Mouse (Mus musculus) gastrocnemius, postnatal 14 days (tissue): ENCODE measurements around the gene Trim17. TPM values are rescaled to one million over a fixed set of nuclear protein-coding genes. Genes with fewer than 3 reads are reported as not detected.

ENCODE experiments used
- DNase-seq: peaks from one replicate; pipeline ENCODE4 v3.0.0; 2021; ENCODE audit warnings: mixed read lengths
- intact Hi-C: fragments of 180-260 bp; cut with DNase I; formaldehyde crosslinking; loops from one replicate; pipeline ENCODE4 v1.15.1; 2025; ENCODE audit warnings: low total_unique reads
- long read RNA-seq, 2 experiments: library from polyadenylated mRNA; stranded (forward); transcript quantifications; one replicate each; pipeline ENCODE4 v2.0.0; 2021
- total RNA-seq, 2 experiments: library from RNA; stranded (reverse); gene quantifications; 2 replicates each; pipeline ENCODE4 v1.2.3; 2021

Trim17 gene
- total RNA-seq: under 1 TPM in 1 of 2 experiments, not detected in 1; 0.29 TPM
- long read RNA-seq, experiment 1: 0 reads
- long read RNA-seq, experiment 2: 0 reads

GRCm38 (mm10) chr11:58954420-58955142 lies at the start of gene Trim17, which contains the start of gene Hist3h2a:
Gene Trim17 (plus strand): TSS chr11:58954685.
Gene Hist3h2a (plus strand): TSS chr11:58954685.
- DNase-seq: peak; percentile 86
- intact Hi-C loops: no loop called here

GRCm38 (mm10) chr11:58904838-58905237 lies 49.6 kb upstream of the Trim17 start:
- intact Hi-C loops: no loop called here
- no peak for DNase-seq

DNA sequence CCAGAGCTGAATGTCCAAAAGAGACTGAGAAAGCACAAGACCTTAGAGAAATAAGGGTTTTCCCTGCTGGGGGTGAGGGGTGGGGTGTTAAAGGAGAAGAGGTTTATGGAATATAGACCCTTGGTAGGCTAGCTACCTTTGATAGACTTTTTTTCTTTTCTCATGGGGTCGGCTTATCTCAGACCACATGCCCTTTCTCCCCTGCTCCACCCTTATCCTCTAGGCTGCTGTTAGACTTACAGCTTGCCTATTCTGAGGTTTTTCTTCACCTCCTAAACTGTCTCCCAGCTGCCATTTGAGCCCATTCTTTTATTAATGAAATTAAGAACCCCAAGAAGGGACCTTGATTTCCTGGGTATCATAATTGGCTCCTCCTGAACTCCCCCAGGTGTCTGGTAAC lies 40.7 kb upstream of the Trim17 start:
- intact Hi-C loops: no loop called here
- DNase-seq: no peak

- intact Hi-C loops: no loop called here
- no peak for DNase-seq
Observed at GRCm38 (mm10) chr11:58914461-58915028, 39.9 kb upstream of the Trim17 start.

GRCm38 (mm10) chr11:58916879-58917744 lies 37.4 kb upstream of the Trim17 start:
- no peak for DNase-seq
- intact Hi-C loops: no loop called here

GRCm38 (mm10) chr11:58917745-58918366 lies 36.6 kb upstream of the Trim17 start, which contains the start of gene Btnl10:
Gene Btnl10 (plus strand): TSS chr11:58917908.
- intact Hi-C loops: no loop called here
- DNase-seq: no peak

DNA sequence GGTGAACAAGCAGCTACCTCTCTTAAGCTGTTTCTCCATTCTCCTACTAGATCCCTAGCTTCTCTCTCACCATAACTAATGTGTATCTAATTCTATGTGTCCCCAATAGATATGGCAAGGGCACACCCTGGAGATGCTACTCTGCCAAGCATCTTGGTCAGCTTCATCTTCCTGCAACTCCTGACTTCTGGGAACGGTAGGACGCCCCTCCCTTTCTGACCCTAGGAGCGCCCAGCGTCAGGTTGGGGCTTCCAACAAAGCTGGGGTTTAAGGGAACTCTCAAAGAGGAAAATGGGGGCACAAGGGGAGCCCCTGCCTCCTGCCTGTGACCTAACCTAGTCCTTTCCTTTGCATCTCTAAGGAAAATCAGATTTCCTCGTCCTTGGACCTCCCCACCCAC lies 35.7 kb upstream of the Trim17 start:
- intact Hi-C loops: no loop called here

GRCm38 (mm10) chr11:58922420-58922819 lies 32.1 kb upstream of the Trim17 start:
- intact Hi-C loops: no loop called here
- no peak for DNase-seq

More for the DNA sequence above, 35.7 kb upstream of the Trim17 start:
- no peak for DNase-seq

- no peak for DNase-seq
- intact Hi-C loops: no loop called here
Observed at GRCm38 (mm10) chr11:58926651-58927050, 27.8 kb upstream of the Trim17 start.

- intact Hi-C loops: no loop called here
- DNase-seq: no peak
Observed at GRCm38 (mm10) chr11:58927053-58927452, 27.4 kb upstream of the Trim17 start.

GRCm38 (mm10) chr11:58927790-58928651 lies 26.5 kb upstream of the Trim17 start:
- peak; percentile 45 for DNase-seq

DNA sequence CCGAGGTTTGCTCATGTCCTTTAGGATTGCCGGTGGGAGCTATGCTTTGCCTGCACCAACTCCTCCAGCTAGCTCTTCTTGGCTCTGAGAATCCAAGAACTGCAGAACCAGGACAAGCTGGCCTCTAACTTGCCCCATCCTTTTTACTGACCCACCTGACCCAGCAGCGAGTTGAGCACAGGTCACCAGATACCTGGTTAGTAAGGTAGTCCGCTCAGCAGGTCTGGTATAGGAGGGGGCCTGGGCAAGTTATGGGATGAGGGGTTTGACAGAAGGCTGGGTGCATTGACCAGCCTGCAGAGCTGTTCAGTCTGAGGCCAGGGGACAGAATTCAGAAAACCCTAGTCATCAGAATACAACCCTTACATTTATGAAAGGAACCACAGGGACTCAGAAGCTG lies 25.4 kb upstream of the Trim17 start:
- intact Hi-C loops: no loop called here
- DNase-seq: no peak

More at GRCm38 (mm10) chr11:58927790-58928651, 26.5 kb upstream of the Trim17 start:
- intact Hi-C loops: no loop called here

DNA sequence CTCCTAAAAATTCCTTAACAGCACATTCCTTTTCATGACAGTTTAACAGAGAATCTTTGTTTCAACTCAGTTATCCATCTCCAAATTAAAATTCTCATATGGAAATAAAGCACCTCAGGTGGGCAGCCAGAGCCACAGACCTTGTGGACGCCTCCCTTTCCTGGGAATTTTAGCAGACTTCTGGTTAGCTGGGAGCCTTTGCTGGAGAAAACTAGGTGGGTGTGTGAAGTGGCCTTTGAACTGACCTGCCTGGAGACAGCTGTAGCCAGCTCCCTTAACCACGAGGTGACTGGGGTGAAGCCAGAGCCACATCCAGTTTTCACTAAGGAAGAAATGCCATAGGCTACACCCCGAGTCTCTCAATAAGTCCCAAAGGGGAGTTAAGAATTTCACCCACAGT lies 24.8 kb upstream of the Trim17 start:
- no peak for DNase-seq
- intact Hi-C loops: no loop called here

GRCm38 (mm10) chr11:58930254-58930653 lies 24.2 kb upstream of the Trim17 start:
- intact Hi-C loops: no loop called here
- no peak for DNase-seq

- DNase-seq: no peak
- intact Hi-C loops: no loop called here
Observed at GRCm38 (mm10) chr11:58931576-58931975, 22.9 kb upstream of the Trim17 start.

DNA sequence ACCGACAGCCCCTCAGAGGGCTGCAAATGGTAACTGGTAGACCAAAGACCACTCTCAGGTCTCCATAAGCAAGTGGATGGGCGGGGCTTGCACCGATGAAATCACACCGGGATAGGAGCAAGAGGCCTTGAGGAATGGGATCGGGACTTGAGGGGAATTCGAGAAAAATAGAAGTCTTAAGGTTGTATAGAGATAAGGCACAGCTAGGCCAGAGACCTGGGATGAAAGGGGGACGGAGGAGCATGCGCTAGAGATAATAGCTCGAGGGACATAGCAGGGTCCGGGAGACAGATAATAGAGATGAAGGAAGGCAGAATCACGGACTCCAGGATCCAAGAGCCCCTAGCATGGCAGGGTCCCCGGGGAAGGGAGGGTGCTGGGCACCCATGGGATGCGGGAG lies 16.6 kb upstream of the Trim17 start:
- intact Hi-C loops: no loop called here
- no peak for DNase-seq

GRCm38 (mm10) chr11:58938322-58939087 lies 16.0 kb upstream of the Trim17 start, which contains the start of gene Rnf187:
Gene Rnf187 (minus strand): TSS chr11:58938916.
- intact Hi-C loops: no loop called here
- peak; percentile 89 for DNase-seq

DNA sequence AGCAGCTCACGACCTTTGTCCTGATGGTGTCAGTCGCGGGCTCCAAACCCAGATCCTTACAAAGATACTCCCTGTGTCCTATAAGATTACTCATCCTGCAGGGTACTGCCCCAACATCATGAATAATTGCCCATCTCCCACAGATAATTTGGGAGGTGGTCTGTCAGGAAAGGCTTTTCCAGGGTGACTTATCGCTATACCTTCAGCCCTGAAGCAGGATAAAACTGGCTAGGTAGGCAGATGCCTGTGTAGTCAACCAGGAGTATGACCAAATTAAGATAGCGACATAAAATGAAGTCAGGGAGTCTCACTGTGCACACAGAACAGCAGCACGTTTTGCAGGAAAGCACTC lies 15.4 kb upstream of the Trim17 start:
- intact Hi-C loops: no loop called here
- no peak for DNase-seq
